Mouse (Mus musculus) thymus, adult 18-20 months (tissue): ENCODE measurements at regions not wholly inside any gene's neighbourhood (a gene's known extent, or its start where the extent isn't known, plus 50 kb on each side); places are given as distances from the start of the nearest gene placed in this dataset.

Experiments used
- DNase-seq, 2 experiments: peaks; one replicate each; pipeline ENCODE4 v3.0.0; 2022; ENCODE audit warnings: mixed read lengths in 2 of 2

GRCm38 (mm10) chr6:117574146-117574545, 266.8 kb upstream of the Zfp637 start:
- DNase-seq, result no peak

DNA sequence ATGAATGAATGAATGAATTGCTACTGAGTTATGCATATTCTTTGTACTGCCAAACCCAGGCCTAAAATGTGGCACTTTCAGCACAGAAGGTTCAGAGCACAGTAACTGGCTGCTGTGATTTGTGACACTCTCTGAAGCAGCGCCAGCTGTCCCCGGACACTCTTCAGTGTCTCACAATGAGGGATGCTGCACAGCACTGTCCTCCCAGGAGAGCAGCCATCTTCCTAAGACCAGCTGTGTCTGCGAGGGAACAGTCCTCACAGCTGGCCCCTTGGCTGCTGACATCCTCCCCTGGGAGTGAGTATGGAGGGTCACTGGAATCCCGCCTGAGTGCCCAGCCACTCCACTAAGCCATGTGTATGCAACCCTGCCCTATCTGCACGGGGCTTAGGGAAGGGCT, 265.9 kb upstream of the Zfp637 start:
- no peak for DNase-seq

DNA sequence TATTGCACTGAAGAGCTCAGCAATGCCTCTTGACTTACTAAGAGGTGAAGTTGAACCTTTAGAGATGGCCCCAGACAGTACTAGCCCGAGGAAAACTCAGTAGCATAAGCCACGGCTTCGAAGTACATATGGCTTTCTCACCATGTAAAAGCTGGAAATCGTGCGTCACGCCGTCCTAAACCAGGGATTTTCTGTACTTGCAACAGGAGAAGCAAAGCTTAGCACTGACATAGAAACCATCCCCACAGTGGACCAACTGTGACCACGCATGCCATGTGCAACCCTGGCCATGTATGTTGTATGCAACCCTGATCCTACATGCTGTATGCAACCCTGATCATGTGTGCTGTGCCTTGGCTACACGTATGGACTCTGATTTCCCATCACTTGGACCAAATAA, 265.0 kb upstream of the Zfp637 start:
- DNase-seq, result no peak

DNA sequence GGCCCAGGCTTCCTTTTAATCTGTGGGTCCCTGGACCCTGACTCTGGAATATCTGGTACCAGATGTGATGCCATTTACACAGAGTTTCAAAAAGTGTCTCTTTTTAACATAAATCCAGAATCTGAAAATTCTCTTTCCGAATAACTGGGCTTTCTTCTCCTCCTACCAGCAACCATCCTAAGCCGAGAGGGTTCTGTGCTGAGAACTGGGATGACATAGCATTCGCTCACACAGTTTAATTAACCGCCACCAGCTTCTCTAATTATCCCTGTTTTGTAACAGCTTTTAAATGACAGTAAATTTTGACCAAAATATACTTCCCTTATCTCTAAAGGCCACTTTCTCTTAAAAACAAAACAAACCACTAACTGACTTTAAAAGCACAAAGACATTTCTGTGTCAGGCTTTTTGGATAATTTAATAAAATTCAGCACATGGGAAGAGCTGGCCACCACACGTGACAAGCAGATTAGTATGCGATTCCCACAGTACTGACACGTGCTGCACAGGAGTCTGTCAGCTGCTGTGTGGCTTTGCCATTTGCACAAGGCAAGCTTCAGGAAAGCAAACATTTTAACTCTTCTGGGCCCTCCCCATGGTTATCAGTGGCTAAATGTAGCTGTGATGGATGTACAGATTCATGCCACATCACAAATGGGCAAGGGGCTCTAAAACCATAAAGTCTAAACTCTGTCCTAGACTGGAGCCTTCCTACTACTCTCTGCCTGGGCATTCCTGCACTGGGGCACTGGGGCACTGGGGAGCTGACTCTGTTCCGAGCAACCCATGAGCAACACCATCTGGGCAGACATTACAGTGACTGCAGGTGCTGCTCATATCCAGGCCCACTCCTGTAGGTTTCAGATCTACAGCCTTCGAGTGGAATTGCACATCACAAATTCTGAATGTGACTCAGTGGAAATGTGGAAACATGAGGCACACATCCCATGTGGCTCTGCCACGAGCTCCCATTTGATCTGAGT, 263.1 kb upstream of the Zfp637 start:
- DNase-seq, result no peak

GRCm38 (mm10) chr6:117580951-117581350, 260.0 kb upstream of the Zfp637 start:
- DNase-seq, result no peak

DNA sequence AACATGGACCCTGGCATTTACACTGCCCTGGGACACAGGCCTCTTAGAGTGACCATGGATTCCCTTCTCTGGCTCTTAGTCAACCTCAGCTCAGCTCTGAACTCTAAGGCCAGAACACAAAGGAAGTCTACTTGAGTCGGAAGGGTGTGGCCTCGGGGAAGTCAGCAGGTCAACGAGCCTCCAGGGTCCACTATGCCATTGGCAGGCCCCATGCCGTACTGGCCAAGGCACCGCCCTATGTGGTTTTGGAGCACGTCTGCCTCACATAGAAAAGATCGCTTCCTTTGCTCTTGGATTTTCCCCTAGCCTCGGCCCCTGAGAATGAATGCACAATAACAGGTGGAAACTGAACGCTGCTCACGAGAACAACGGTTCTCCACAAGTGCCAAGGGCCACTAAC, 257.9 kb upstream of the Zfp637 start:
- DNase-seq, result no peak

GRCm38 (mm10) chr6:117584563-117584962, 256.4 kb upstream of the Zfp637 start:
- DNase-seq, result no peak

DNA sequence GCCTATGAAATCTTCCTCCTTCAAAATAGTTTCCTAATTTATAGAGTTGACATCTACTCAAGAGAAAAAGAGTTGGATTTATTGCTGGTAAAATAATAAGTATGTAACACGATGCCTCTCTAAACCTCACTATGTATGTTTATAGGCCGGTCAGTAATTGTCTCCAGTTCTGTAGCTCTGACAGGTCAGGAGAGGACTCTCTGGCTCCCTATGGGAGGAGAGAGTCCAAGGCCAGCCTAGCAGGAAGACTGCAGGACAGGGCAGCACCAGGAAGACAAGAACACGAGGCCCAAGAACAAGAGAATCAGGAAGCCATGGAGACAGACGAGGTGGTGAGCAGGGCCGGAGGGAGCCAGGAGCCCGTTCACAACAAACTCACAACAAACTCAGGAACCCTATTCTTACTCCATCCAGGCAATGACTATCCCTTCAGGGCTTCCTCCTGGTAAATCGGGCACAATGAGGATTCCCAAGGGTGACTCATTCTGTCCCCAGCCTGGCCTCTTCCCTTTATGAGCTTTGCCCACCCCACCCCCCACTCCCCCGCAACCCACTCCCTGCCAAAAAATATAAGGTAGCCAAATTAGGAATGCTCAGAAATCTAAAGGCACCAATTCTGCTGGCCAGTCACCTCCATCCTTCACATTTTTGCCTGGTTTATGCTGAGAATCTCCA, 244.7 kb upstream of the Zfp637 start:
- no peak for DNase-seq

DNA sequence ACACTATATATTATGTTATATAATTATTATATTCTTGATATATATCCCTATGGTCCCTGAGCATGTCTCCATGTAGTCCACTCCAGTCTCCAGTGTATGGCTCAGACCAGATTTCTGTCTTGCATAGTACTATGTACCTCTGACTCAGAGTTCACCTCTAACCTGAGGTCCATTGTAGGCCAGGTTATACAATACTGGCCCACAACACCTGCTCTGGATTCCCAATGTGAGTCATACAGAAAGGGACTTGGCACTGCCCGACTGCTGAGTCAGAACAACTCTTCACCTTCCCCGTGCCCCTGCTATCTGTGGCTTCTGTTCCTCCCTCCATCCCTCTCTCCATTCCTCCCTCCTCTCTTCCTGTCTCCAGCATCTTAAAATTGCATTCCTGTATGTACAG, 236.1 kb upstream of the Zfp637 start:
- DNase-seq, result no peak

- no peak for DNase-seq
Observed at GRCm38 (mm10) chr6:117605685-117606084, 235.3 kb upstream of the Zfp637 start.

DNA sequence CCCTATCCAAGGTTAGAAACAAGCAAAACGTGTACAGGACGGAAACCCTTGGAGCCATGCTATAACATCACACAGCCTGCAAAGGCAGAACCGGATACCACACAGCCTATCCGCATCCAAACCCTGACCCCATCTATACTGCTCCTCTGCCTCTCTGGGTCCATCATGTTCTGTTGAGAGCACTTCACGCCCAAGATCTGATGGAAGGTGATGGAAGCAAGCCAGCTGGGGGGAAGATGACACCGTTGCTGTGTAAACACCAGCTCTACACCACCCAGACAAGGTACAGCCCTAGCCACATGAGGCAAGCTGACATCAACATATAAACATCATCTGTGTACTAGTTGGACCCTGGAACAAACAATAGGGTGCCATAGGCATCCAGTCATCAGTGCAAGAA, 234.8 kb upstream of the Zfp637 start:
- DNase-seq, result no peak

DNA sequence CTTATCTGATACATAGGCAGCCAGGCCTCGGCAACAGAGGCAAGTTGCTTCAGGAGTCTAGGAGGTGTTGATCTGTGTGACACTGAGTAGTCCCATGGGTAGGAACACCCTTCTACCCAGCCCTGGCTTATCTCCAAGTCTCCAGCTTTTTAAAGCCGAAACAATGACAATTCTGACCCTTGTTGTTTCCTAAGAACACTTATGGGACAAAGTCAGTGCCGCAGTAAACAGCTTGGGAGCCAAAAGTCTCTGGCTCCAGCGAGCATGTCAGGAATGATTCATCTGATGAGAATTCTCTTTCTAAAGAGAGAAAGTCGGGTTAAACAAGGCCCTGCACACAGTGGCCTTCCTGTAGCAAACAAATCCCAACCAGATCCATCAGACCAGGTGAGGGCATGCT, 234.0 kb upstream of the Zfp637 start:
- no peak for DNase-seq

- no peak for DNase-seq
Observed at GRCm38 (mm10) chr6:117609476-117610404, 231.2 kb upstream of the Zfp637 start.

DNA sequence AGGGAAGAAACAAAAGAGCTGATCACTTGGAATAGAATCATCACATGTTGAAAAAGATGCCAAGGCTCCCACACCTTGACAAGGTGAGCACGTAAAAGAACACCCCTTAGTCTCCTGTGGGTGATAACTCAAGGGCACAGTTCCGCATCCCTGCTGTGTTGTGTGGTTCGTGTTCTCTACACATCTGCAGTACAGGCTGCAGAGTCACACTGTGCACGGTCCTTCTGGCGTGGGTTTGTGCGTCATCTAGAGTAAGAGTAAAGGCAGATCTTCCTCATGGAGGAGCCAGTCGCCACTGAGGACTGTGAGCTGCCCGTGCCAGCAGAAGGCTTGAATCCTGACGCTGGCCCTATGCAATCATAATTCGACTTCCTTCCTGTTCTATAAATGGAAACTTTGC, 229.7 kb upstream of the Zfp637 start:
- DNase-seq, result no peak

- DNase-seq, result no peak
Observed at GRCm38 (mm10) chr6:117611965-117612364, 229.0 kb upstream of the Zfp637 start.

GRCm38 (mm10) chr6:117612421-117612820, 228.6 kb upstream of the Zfp637 start:
- DNase-seq, result no peak

DNA sequence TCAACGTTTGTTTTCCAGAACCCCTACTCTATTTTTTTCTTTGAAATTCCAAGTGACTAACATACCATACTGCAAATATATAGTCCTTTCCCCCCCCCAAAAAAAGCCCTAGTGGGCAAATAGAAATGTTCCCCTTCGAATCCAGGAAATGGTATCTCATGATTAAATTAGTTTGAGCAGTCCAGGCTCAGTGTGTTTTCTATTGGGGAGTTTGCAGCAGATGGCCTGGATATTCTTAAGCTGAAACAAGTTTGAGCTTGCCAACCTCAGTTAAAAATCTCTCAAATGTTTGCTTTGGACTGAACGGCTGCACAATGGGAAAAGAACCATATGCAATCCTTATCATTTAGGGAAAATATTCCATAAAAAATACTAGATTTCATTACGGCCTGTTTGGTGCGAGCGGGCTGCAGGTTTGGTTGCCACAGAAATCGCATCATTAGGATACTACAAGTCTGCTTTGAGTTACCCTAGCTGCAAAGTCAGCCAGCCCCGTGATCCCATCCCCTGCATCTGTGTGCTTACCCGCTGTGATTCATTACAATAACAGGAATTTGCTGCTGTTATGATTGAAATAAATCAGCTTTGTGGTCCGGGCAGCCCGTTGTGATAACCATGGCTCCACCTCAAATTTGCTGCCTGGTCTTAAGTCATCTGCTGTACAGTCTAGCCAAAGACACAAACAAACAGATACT, 227.2 kb upstream of the Zfp637 start:
- no peak for DNase-seq

GRCm38 (mm10) chr6:117614386-117614785, 226.6 kb upstream of the Zfp637 start:
- DNase-seq, result no peak

GRCm38 (mm10) chr6:117617168-117617567, 223.8 kb upstream of the Zfp637 start:
- no peak for DNase-seq

DNA sequence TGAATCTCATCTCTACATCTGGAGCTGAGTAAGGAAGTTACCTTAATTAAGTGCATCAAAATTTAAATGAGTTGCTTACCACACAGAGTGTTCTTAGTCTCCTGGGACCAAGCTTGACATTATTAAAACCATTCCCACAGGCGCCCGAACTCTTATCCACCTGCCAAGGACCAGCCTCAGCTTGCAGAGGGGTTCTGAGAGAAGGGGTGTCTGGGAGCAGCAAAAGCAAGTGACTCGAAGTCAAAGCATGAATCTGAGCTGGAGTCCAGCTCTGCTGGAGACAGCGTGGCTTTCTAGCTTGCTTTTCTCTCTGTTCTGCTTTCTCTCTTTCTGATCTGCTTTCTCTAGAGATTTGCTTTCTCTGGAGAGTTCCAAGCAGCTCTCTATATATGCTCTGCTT, 223.0 kb upstream of the Zfp637 start:
- no peak for DNase-seq

DNA sequence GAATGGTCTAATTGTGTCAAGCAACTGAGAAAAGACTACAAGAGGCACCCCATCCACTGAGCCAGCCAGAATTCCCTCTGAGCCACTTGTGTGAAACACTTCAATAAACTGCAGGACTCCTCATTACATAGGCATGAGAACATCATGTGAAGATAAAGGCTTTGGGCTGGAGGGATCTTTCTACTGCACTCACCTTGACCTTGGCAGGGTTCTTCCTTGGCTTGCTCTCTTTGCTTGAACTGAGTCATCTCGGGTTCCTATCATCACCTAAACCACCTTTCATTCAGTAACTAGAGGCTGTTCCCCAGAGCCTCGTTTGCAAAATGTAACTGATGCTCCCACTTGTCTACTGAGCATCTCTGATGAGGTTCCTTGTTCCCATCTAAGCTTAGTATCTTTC, 221.4 kb upstream of the Zfp637 start:
- no peak for DNase-seq

GRCm38 (mm10) chr6:117622446-117622845, 218.5 kb upstream of the Zfp637 start:
- DNase-seq, result no peak
